Mouse (Mus musculus): ENCODE results near the gene Grip2.
A peak's percentile ranks its signal among the peaks of the same experiment; 100 is the strongest.

Gene Grip2

DNA sequence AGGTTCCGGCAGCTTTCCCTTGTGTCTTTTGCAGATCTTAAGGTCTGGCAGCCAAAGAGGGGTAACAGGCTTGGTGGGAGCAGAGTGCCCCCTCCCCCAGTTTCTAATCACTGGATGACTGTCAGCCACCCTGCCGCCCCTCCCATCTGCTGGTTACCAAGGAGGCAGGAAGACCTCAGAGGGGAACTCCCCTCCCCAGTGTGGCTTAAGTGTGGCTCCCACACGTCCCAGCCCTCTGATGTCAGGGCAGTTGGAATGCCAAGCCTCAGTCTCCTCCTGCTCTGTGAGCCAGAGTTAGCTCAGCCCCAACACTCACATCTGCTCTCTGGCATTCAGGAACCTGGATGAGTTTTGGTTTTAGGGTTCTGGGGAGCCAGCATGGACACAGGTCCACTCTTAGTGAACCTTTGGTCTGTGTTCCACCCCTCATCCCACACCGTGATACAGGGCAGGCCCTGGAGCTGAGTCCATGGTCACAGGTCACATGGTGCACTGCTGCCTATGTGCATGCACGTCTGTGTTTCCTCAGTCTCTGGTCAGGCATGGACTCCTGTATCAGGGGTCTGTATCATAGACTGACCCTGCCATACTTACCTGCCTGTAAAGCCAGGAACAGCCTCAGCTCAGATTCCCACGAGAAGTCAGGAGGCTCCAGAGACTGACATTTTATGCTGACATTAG is 98.0 kb downstream of the Grip2 start:
- DNase-seq, result peak; percentile 38

- peak; percentile 38 for DNase-seq
These were observed 99.7 kb downstream of the Grip2 start for GRCm38 (mm10) chr6:91727361-91727760.

DNA sequence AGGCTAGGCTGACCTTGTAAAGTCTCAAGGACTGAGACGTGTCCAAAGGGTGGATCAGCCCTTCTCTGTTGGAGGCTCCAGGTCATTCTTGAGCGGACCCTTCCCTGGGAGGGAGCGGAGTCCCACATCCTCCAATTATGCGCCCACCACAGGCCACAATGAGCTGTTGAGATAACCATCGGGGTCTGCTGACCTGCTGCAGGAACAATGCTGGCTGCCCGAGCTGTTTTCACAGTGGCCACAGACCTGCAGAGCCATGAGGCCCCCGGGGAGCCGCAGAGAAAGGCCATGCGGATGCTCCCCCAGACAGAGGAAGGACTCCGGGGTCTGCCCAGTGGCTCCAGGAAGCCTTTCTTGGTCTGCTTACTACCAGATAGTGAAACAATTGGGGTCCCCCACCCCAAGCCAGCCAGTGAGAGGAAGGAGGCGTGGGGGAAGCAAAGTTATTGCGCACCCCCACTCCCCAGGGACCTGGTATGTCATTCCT is 105.8 kb downstream of the Grip2 start:
- DNase-seq, result peak; percentile 68

- no peak for DNase-seq
These were observed 106.3 kb downstream of the Grip2 start for GRCm38 (mm10) chr6:91720588-91721214.

GRCm38 (mm10) chr6:91719865-91720533 is 107.1 kb downstream of the Grip2 start:
- peak; percentile 66 for DNase-seq

DNA sequence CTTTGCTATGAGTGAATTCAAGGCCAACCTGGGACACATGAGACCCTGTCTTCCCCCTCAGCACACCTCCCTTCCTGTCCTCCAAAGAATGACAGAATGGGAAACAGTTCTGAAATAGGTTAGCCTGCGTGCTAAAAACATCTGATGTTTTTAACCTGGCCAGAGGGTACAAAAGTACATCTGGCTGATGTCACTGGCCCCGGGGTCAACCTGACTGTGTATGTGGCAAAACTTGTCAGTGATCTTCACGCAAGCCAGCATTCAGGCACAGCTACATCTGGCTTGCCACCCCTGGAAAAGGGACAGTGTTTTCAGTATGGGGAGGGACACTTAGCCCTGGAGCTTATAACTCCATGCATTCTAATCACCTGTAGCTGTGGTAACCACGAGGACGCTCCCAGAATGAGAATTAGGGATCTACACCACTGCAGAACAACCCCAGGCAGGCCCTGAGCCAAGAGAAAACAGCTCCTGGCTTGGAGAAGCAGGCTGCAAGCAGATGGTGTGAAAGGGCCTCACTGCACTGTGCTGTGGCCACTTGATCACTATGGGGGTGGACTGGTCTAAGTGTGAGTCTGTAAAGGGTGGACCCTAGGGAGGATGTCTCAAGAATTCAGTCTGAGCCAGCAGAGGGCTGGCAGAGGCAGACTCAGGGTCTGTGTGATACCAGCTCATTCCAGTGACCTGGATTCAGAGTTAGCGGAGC is 107.9 kb downstream of the Grip2 start:
- DNase-seq, result peak; percentile 53

DNA sequence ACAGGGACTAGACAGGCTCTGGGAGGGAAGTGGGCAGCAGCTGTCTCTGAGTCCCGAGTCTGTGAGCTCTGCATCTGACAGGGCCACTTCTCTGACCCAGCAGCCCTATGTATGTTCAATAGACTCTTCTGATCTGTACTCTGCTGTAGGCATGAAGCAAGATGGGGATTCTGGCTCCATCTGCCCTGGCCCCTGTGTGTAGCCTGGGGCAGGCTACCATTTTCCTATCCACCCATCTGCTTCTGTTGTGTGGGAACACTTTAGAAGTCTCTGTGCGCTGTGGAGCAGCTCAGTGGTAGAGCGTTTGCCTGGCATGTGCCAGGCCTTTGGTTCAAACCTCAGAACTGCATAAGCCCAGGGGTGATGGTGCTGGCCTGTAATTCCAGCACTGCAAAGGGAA is 108.4 kb downstream of the Grip2 start:
- no peak for DNase-seq

DNA sequence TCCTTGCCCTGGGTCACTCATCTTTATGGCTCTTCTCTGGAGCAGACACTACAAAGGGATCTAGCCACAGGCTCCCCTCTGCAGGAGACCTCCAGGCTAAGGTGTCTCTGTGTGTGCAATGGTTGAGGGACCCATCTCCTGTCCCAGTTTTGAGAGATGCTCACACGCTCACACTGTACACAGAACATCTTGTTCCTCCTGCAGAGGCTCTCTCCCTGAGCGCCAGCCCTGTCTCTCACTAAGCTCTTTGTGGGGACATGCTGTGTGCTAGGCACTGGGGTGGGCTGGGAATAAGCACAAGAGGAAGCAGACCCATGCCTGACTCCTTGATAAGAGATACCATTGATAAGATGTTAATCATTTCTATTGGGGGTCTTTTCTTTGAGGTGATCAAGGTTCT is 109.0 kb downstream of the Grip2 start:
- no peak for DNase-seq

GRCm38 (mm10) chr6:91715988-91716810 is 110.9 kb downstream of the Grip2 start:
- DNase-seq, result no peak

- peak; percentile 70 for DNase-seq
These were observed 112.0 kb downstream of the Grip2 start for GRCm38 (mm10) chr6:91715023-91715422.

DNA sequence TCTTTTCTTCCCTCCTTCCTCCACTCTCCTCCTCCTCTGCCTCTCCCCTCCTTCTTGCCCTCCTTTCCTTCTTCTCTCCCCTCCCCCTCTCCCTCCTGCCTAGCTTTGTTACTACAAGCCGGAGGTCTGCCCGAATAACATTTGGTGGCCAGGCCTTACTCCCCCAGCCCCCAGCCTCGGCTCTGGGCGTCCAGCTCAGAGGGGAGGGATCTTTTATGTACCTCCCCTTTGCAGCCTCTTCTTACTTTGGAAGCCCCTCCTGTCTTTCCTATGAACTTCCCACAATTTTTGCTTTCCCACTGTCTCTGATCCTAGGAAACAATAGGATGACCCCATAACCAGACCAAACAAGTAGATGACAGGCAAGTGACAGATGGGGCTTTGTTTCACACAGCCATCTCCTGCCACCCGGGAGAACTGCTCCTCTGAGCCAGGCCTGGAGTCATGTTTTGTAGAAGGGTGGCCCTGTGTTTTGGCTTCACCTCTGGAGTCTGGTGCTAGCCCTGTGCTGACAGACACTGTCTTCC is 113.6 kb downstream of the Grip2 start:
- peak; percentile 61 for DNase-seq

GRCm38 (mm10) chr6:91712855-91713331 is 114.2 kb downstream of the Grip2 start:
- DNase-seq, result peak; percentile 73

GRCm38 (mm10) chr6:91712097-91712854 is 114.8 kb downstream of the Grip2 start:
- DNase-seq, result no peak
